Mouse (Mus musculus) CH12.LX (cell line): Measurements from ENCODE around the gene Psmb7. TPM values are rescaled to one million over a fixed set of nuclear protein-coding genes. Genes with fewer than 3 reads are reported as not detected.

ENCODE experiments used
- DNase-seq: peaks from one replicate; pipeline ENCODE4 v3.0.0-alpha.2; 2013; ENCODE audit errors: extremely low read depth
- H3K27ac ChIP-seq: 2 replicates; pipeline ENCODE4 v1.5.1; 2012; ENCODE audit warnings: low read depth, mild to moderate bottlenecking, control low read depth, moderate library complexity; ENCODE audit not compliant: insufficient read depth
- H3K27me3 ChIP-seq: replicated peaks from 2 replicates; pipeline ENCODE3; 2012; ENCODE audit warnings: inconsistent platforms
- H3K36me3 ChIP-seq, 2 experiments: replicated peaks in 1 of 2; 2 replicates each; pipeline versions ENCODE3 to v1.6.1; 2012; ENCODE audit warnings: inconsistent platforms in 1 of 2, low read length in 1 of 2, mild to moderate bottlenecking in 1 of 2, mixed read lengths in 1 of 2, moderate library complexity in 1 of 2; ENCODE audit not compliant: control insufficient read depth in 1 of 2, insufficient read depth in 1 of 2
- H3K4me1 ChIP-seq, 2 experiments: 2 replicates each; pipeline ENCODE4 v1.6.1; 2012; ENCODE audit warnings: inconsistent platforms in 1 of 2, moderate library complexity in 1 of 2; ENCODE audit not compliant: insufficient read depth in 2 of 2, control insufficient read depth in 1 of 2
- H3K4me2 ChIP-seq: 2 replicates; pipeline ENCODE4 v1.6.1; 2012; ENCODE audit warnings: low read depth, mild to moderate bottlenecking, control low read depth; ENCODE audit not compliant: poor library complexity, insufficient read depth, severe bottlenecking
- H3K4me3 ChIP-seq, 3 experiments: fragments of 150-350 bp in 1 of 3; sonication (generic) in 1 of 3; replicated peaks in 1 of 3; 2 replicates each; pipeline versions ENCODE3 to v1.5.1; 2011 to 2012; ENCODE audit warnings: low read depth in 2 of 3, low read length in 2 of 3, mild to moderate bottlenecking in 2 of 3, moderate library complexity in 2 of 3, control low read depth in 1 of 3, improper control_type of control experiment in 1 of 3, inconsistent platforms in 1 of 3, mixed read lengths in 1 of 3; ENCODE audit not compliant: poor library complexity in 1 of 3
- H3K79me2 ChIP-seq: replicated peaks from 2 replicates; pipeline ENCODE4 v1.6.1; 2012; ENCODE audit warnings: mild to moderate bottlenecking, moderate library complexity; ENCODE audit not compliant: control insufficient read depth, poor library complexity, insufficient read depth, severe bottlenecking; ENCODE audit errors: extremely low read depth
- H3K9ac ChIP-seq: 2 replicates; pipeline ENCODE4 v1.6.1; 2012; ENCODE audit warnings: low read depth, mild to moderate bottlenecking, control low read depth, moderate library complexity; ENCODE audit not compliant: insufficient read depth
- H3K9me3 ChIP-seq: replicated peaks from 2 replicates; pipeline ENCODE3; 2012; ENCODE audit warnings: low read length, inconsistent platforms, mixed read lengths
- CHD1 ChIP-seq: IDR thresholded peaks from 2 replicates; pipeline ENCODE4 v1.6.1; 2012; ENCODE audit warnings: low read depth, low read length, improper control_type of control experiment, inconsistent platforms
- CHD2 ChIP-seq: IDR thresholded peaks from 2 replicates; pipeline ENCODE4 v1.6.1; 2011; ENCODE audit warnings: low read length, improper control_type of control experiment
- CTCF ChIP-seq, 2 experiments: IDR thresholded peaks in 1 of 2; conservative IDR thresholded peaks in 1 of 2; 2 replicates each; pipeline ENCODE4 v1.5.1; 2011 to 2012; ENCODE audit warnings: low read depth in 2 of 2, low read length in 2 of 2, improper control_type of control experiment in 1 of 2, inconsistent platforms in 1 of 2, mild to moderate bottlenecking in 1 of 2, moderate library complexity in 1 of 2
- E2F4 ChIP-seq: IDR thresholded peaks from 2 replicates; pipeline ENCODE4 v1.6.1; 2011; ENCODE audit warnings: low read depth, low read length, improper control_type of control experiment; ENCODE audit not compliant: insufficient replicate concordance
- ELF1 ChIP-seq: IDR thresholded peaks from 2 replicates; pipeline ENCODE4 v1.6.1; 2014; ENCODE audit warnings: low read depth, mild to moderate bottlenecking, inconsistent platforms, low read length, improper control_type of control experiment
- EP300 ChIP-seq: IDR thresholded peaks from 2 replicates; pipeline ENCODE4 v1.6.1; 2011; ENCODE audit warnings: low read length, improper control_type of control experiment
- ETS1 ChIP-seq: conservative IDR thresholded peaks from 2 replicates; pipeline ENCODE4 v1.6.1; 2012; ENCODE audit warnings: low read depth, mild to moderate bottlenecking, inconsistent platforms, low read length, improper control_type of control experiment, moderate library complexity
- GABPA ChIP-seq: IDR thresholded peaks from 2 replicates; pipeline ENCODE4 v1.6.1; 2012; ENCODE audit warnings: low read depth, low read length, improper control_type of control experiment, inconsistent platforms; ENCODE audit not compliant: insufficient replicate concordance
- HCFC1 ChIP-seq: IDR thresholded peaks from 2 replicates; pipeline ENCODE4 v1.6.1; 2012; ENCODE audit warnings: low read depth, mild to moderate bottlenecking, inconsistent platforms, low read length, improper control_type of control experiment
- IRF4 ChIP-seq: IDR thresholded peaks from 2 replicates; pipeline ENCODE4 v1.6.1; 2014; ENCODE audit warnings: low read depth, mild to moderate bottlenecking, inconsistent platforms, low read length, improper control_type of control experiment
- KAT2A ChIP-seq: IDR thresholded peaks from 2 replicates; pipeline ENCODE4 v1.6.1; 2012; ENCODE audit warnings: low read length, improper control_type of control experiment, inconsistent platforms; ENCODE audit not compliant: insufficient replicate concordance
- MEF2A ChIP-seq: IDR thresholded peaks from 2 replicates; pipeline ENCODE4 v1.6.1; 2014; ENCODE audit warnings: low read depth, mild to moderate bottlenecking, inconsistent platforms, low read length, improper control_type of control experiment, borderline replicate concordance
- MXI1 ChIP-seq: IDR thresholded peaks from 2 replicates; pipeline ENCODE4 v1.6.1; 2011; ENCODE audit warnings: mild to moderate bottlenecking, low read depth, low read length, improper control_type of control experiment
- NELFE ChIP-seq: IDR thresholded peaks from 2 replicates; pipeline ENCODE4 v1.6.1; 2011; ENCODE audit warnings: low read depth, low read length, improper control_type of control experiment
- NRF1 ChIP-seq: IDR thresholded peaks from 2 replicates; pipeline ENCODE4 v1.6.1; 2014; ENCODE audit warnings: low read depth, mild to moderate bottlenecking, inconsistent platforms, low read length, improper control_type of control experiment, moderate library complexity
- RAD21 ChIP-seq: IDR thresholded peaks from 2 replicates; pipeline ENCODE4 v1.6.1; 2011; ENCODE audit warnings: low read depth, mild to moderate bottlenecking, low read length, improper control_type of control experiment, moderate library complexity
- SIN3A ChIP-seq: IDR thresholded peaks from 2 replicates; pipeline ENCODE4 v1.6.1; 2012; ENCODE audit warnings: low read length, improper control_type of control experiment, inconsistent platforms
- SMC3 ChIP-seq: IDR thresholded peaks from 2 replicates; pipeline ENCODE4 v1.6.1; 2011; ENCODE audit warnings: low read depth, low read length, improper control_type of control experiment
- TBP ChIP-seq: conservative IDR thresholded peaks from 2 replicates; pipeline ENCODE4 v1.6.1; 2011; ENCODE audit warnings: low read depth, low read length, improper control_type of control experiment
- TCF12 ChIP-seq: IDR thresholded peaks from 2 replicates; pipeline ENCODE4 v1.6.1; 2014; ENCODE audit warnings: low read depth, mild to moderate bottlenecking, inconsistent platforms, low read length, improper control_type of control experiment
- UBTF ChIP-seq: IDR thresholded peaks from 2 replicates; pipeline ENCODE4 v1.6.1; 2012; ENCODE audit warnings: low read depth, mild to moderate bottlenecking, inconsistent platforms, low read length, improper control_type of control experiment, moderate library complexity
- USF1 ChIP-seq: IDR thresholded peaks from 2 replicates; pipeline ENCODE4 v1.6.1; 2014; ENCODE audit warnings: low read depth, mild to moderate bottlenecking, inconsistent platforms, low read length, improper control_type of control experiment
- ZNF384 ChIP-seq: IDR thresholded peaks from 2 replicates; pipeline ENCODE4 v1.6.1; 2012; ENCODE audit warnings: low read depth, low read length, improper control_type of control experiment, inconsistent platforms
- dilution Hi-C: fragments of 300-500 bp; cut with MboI; formaldehyde crosslinking; loops from 2 replicates; pipeline ENCODE4 v1.14.3; 2020; ENCODE audit warnings: low sequenced_read_pairs; ENCODE audit not compliant: extremely low pct_unique_long_range_greater_than_20kb, extremely low pct_ligation_motif_present
- in situ Hi-C: fragments of 300-500 bp; cut with MboI; formaldehyde crosslinking; loops from 3 replicates; pipeline ENCODE4 v1.14.3; 2019; ENCODE audit warnings: low sequenced_read_pairs, low pct_ligation_motif_present, low pct_unique_long_range_greater_than_20kb, mixed read lengths
- polyA plus RNA-seq: library from polyadenylated mRNA; unstranded; fragments of >175 nt; gene quantifications from 2 replicates; pipeline ENCODE4 v1.2.1, GENCODE M21; 2012; ENCODE audit warnings: low read depth; ENCODE audit not compliant: insufficient read length
- total RNA-seq, 2 experiments: library from RNA; depleted of rRNA; stranded (reverse); fragments of 300-350 nt in 1 of 2; fragments of >200 nt in 1 of 2; gene quantifications; 2 replicates each; pipeline ENCODE4 v1.2.3; 2012 to 2014

The Psmb7 gene
- total and polyA plus RNA-seq, 3 experiments: 334 to 415 (median 389) TPM

DNA sequence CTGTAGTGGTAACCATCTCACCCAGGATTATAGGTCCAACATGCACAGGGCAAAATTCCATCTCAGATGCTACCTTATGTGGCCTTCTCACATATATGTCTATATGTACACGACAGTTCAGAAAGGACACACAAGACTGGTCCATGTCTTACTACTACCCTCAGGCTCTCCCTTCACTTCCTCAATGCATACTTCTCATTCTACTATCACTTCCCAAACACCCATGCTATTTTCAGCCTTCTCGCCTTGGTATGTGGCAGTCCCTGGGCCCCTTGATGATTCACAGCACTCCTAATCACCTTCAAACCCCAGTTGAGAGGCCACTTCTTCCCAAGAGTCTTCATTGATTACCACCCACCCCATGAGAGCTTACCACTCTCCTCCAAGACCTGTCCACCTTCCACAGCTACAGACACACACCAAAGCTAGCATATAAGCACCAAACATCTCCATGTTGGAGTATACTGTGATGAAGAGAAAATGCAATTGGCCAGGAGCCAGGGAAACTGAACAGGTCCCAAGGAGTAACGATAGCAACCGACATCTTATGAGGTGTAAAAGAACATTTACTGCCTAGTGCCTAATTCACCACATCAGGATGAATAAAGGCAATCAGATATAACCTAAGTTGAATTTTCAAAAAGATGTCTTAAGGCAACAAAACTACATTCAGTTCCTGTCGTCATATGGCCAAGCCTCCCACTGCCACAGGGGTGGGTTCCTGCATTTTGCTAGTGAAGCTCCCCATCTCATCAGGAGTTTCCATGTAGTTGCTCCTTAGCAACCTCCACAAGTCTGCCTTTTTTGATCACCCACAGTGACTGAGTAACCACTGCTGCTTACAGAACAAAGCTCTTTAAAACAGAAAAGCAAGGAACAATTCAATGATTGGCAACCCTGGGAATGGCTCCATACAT, 26.7 kb downstream of the Psmb7 start:
- H3K36me3 ChIP-seq: peaks cover 27 to 73% of the 10 kb centered on the region in 2 experiments
- TF ChIP-seq ELF1 (no peak), NRF1 (no peak), CHD1 (no peak), MXI1 (no peak), ZNF384 (no peak), ETS1 (no peak), CHD2 (no peak)
- no peaks in the 10 kb centered on the region for H3K27me3 ChIP-seq
- H3K9ac ChIP-seq: no peak overlapping the region
- peak overlapping the region; percentile 20; the same call in 1 of the 2 replicates for H3K27ac ChIP-seq
- no peak overlapping the region for H3K4me3 ChIP-seq
- dilution Hi-C loops: no loop called here
- H3K79me2 ChIP-seq: peaks cover 38% of the 10 kb centered on the region
- no peak for DNase-seq
- H3K4me2 ChIP-seq: no peak overlapping the region
- H3K9me3 ChIP-seq: no peaks in the 10 kb centered on the region
- peaks cover 13 to 56% of the 10 kb centered on the region in 2 experiments for H3K4me1 ChIP-seq
- in situ Hi-C loops: no loop called here

DNA sequence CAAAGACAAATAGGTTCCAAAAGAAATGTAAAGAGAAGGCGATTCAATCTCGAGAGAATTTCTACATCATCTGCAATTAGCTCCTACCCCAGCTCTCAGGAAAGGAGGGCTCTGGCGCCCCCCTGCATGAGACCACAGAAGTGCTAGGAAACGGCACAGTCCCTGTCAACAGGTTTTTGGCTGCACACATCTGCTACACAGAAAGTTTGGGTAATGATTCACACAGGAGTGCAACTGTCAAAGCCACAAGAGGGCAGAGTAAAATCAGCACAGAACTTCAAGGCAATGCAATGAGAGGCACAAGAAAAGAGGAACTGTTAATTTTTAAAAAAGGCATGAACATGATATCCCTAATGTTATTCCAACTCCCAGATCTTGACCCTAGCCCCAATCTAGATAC, 27.8 kb downstream of the Psmb7 start:
- dilution Hi-C loops: no loop called here
- no peaks in the 10 kb centered on the region for H3K9me3 ChIP-seq
- H3K79me2 ChIP-seq: peaks cover 34% of the 10 kb centered on the region
- H3K9ac ChIP-seq: no peak overlapping the region
- H3K27me3 ChIP-seq: no peaks in the 10 kb centered on the region
- H3K4me3 ChIP-seq: no peak overlapping the region
- peaks cover 22 to 65% of the 10 kb centered on the region in 2 experiments for H3K36me3 ChIP-seq
- H3K4me2 ChIP-seq: no peak overlapping the region
- peak; percentile 74 for DNase-seq
- TF ChIP-seq EP300 (no peak; the same call in 1 of the 2 replicates), KAT2A (no peak), MEF2A (0 out of 2 replicates have a peak, but pooled peaks have one; percentile 14), RAD21 (peak; percentile 41), CTCF (conservative IDR thresholded peaks at IDR 0.05 in 1 of 2, IDR thresholded peaks at IDR 0.05 in 1 of 2; ENCODE audit: low read depth in 2 of 2, low read length in 2 of 2) (peak in 1 of 2 experiments; percentile 72; a peak in 3 of 4 replicates), SIN3A (0 out of 2 replicates have a peak, but pooled peaks have one; percentile 30), HCFC1 (no peak), UBTF (no peak), IRF4 (peak; percentile 68; the same call in 1 of the 2 replicates), TCF12 (no peak), NELFE (no peak), GABPA (no peak), CHD2 (no peak), USF1 (no peak), TBP (no peak), E2F4 (no peak), SMC3 (peak; percentile 59)
- no peak overlapping the region for H3K27ac ChIP-seq
- peaks cover 15 to 68% of the 10 kb centered on the region in 2 experiments for H3K4me1 ChIP-seq
- in situ Hi-C loops: no loop called here
